23 mouse cellular contexts compared by ENCODE assay signal in genomic region chr6:116199682-116200081, GRCm38 (mm10).
"Had no signal": no experiment of that assay in that cellular context is flagged by ENCODE, and none has a peak within 500 bp of the region (broad histone marks: within the 10 kb centered on the region; RNA-seq: fewer than 3 reads in every experiment).

No protein-coding gene starts in this region.

- DNase-seq: gastrocnemius, adult 2 months; gastrocnemius, postnatal 10 days; gastrocnemius, postnatal 25 days; heart, adult 18-20 months; heart, postnatal 10 days; kidney, adult 11 months; kidney, adult 2 months; kidney, adult 9 months; kidney, postnatal 14 days; kidney, postnatal 36 days; layer of hippocampus, adult 9-11 months; layer of hippocampus, postnatal 36 days; left cerebral cortex, postnatal 4 days had no signal

- H3K36me3 ChIP-seq: heart, embryonic 10.5 days; heart, embryonic 12.5 days; hindbrain, embryonic 13.5 days; hindbrain, embryonic 15.5 days; kidney, embryonic 15.5 days; limb, embryonic 13.5 days; limb, embryonic 15.5 days; liver, embryonic 12.5 days had no signal

- H3K27me3 ChIP-seq: heart, embryonic 12.5 days; limb, embryonic 13.5 days had no signal

- H3K4me1 ChIP-seq: heart, embryonic 10.5 days; heart, embryonic 12.5 days; hindbrain, embryonic 13.5 days; hindbrain, embryonic 15.5 days; kidney, embryonic 15.5 days; limb, embryonic 13.5 days; limb, embryonic 15.5 days had no signal

- H3K9me3 ChIP-seq: heart, embryonic 10.5 days; heart, embryonic 12.5 days; hindbrain, embryonic 13.5 days; hindbrain, embryonic 15.5 days; kidney, embryonic 15.5 days; limb, embryonic 13.5 days; limb, embryonic 15.5 days; liver, embryonic 12.5 days had no signal

- H3K4me3 ChIP-seq: gastrocnemius, adult 2 months; heart, embryonic 10.5 days; heart, embryonic 12.5 days; hindbrain, embryonic 13.5 days; hindbrain, embryonic 15.5 days; kidney, embryonic 15.5 days; limb, embryonic 13.5 days; limb, embryonic 15.5 days; liver, embryonic 12.5 days had no signal

- ATAC-seq: hindbrain, postnatal 0 days; intestine, embryonic 16.5 days; liver, embryonic 12.5 days had no signal
